Mouse (Mus musculus): ENCODE data around the gene Efcab6. TPM values are rescaled to one million over a fixed set of nuclear protein-coding genes. Genes with fewer than 3 reads are reported as not detected.

Gene Efcab6
- polyA plus RNA-seq, 1 experiment from 2014 or later, result 0.26 TPM

DNA sequence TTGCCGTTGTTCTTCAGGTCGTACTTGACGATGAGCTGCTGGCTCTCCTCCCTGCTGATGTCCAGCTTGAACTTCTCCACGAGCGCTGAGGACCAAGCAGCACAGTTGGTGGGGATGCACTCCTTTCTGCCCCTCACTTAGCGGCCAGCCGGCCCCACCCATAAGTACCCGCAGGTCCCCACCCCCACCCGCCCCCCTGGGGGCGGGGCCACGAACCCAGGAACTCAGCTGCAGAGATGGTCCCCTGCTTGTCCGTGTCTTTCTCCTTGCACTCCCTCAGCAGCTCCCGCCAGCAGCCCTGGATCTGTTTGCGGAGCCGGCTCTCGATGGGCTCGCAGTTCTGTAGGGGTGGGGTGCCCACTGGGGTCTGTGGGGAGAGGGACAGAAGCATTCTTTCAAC is 194.2 kb downstream of the Efcab6 start:
- H3K36me3 ChIP-seq (ENCODE audit: control insufficient read depth, insufficient read depth, low read length), result no peaks in the 10 kb centered on the region
- 0 out of 2 replicates have a peak, but pooled peaks cover 3% of the 10 kb centered on the region for H3K4me1 ChIP-seq (replicated peaks; ENCODE audit: control insufficient read depth, insufficient read depth, low read length)
- WGBS, result 9% methylated on average over 15 of the region's 17 CpGs
- ATAC-seq (ENCODE audit: low FRiP score) (no peak), DNase-seq (ENCODE audit: low spot score) (peak; percentile 31)
- no peak overlapping the region for H3K4me3 ChIP-seq (ENCODE audit: low read depth, low read length)
- H3K27ac ChIP-seq (ENCODE audit: low read depth, low read length), result no peak overlapping the region
- no peaks in the 10 kb centered on the region for H3K27me3 ChIP-seq (ENCODE audit: control insufficient read depth, insufficient read depth, low read length)
- H3K4me2 ChIP-seq (replicated peaks; ENCODE audit: low read depth, low read length), result peak overlapping the region; percentile 32; the same call in 1 of the 2 replicates
- H3K9ac ChIP-seq (ENCODE audit: low read depth, low read length), result no peak overlapping the region
- no peaks in the 10 kb centered on the region for H3K9me3 ChIP-seq (ENCODE audit: control insufficient read depth, low read length)

DNA sequence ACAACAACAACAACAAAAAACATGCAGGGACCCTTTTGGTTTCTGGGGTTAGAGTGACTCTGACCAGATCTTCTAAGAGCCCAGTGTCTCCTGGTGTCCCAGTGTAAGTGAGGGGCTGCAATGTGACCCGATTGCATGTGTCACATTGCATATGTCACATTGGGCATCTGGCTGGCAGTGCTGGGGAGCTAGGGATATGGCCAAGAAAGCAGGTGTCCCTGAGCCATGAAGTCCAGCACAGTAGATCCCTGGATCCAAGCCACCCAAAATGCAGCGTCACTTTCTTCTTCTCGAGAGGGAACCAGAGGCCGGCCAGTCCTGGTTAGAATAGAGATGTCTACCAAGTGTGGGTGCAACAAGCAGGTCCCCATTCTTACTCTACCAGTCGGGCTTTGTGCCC is 199.6 kb downstream of the Efcab6 start:
- Histone ChIP-seq H3K4me1 (replicated peaks; ENCODE audit: control insufficient read depth, insufficient read depth, low read length) (no peaks in the 10 kb centered on the region), H3K4me3 (ENCODE audit: low read depth, low read length) (no peak overlapping the region), H3K9ac (ENCODE audit: low read depth, low read length) (no peak overlapping the region), H3K36me3 (ENCODE audit: control insufficient read depth, insufficient read depth, low read length) (no peaks in the 10 kb centered on the region), H3K4me2 (replicated peaks; ENCODE audit: low read depth, low read length) (no peak overlapping the region), H3K9me3 (ENCODE audit: control insufficient read depth, low read length) (no peaks in the 10 kb centered on the region), H3K27ac (ENCODE audit: low read depth, low read length) (no peak overlapping the region), H3K27me3 (ENCODE audit: control insufficient read depth, insufficient read depth, low read length) (no peaks in the 10 kb centered on the region)
- 87% methylated on average over 5 of the region's 5 CpGs for WGBS
- DNase-seq (ENCODE audit: low spot score) (no peak), ATAC-seq (ENCODE audit: low FRiP score) (no peak)

DNA sequence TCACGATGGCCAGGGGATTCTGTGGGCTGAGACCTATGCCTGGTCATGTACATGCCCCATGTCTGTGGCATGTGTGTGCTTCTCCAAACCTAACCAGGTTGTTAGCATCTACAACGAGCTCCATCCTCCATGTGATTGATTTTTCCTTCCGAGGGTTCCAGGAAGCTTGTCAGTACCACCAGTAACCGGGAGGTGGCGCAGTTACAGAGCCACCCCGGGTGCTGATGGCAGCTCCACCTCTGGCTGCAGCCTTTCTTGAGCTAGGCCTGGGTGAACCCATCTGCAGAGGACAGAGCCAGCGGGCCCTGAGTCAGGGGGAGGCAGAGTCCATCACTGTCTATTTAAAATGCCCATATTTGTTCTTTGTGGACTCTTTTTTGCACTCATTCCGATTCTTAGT is 208.1 kb downstream of the Efcab6 start:
- Histone ChIP-seq H3K9ac (ENCODE audit: low read depth, low read length) (no peak overlapping the region), H3K27ac (ENCODE audit: low read depth, low read length) (no peak overlapping the region), H3K4me2 (replicated peaks; ENCODE audit: low read depth, low read length) (no peak overlapping the region), H3K27me3 (ENCODE audit: control insufficient read depth, insufficient read depth, low read length) (no peaks in the 10 kb centered on the region), H3K9me3 (ENCODE audit: control insufficient read depth, low read length) (no peaks in the 10 kb centered on the region), H3K4me3 (ENCODE audit: low read depth, low read length) (no peak overlapping the region), H3K4me1 (replicated peaks; ENCODE audit: control insufficient read depth, insufficient read depth, low read length) (no peaks in the 10 kb centered on the region), H3K36me3 (ENCODE audit: control insufficient read depth, insufficient read depth, low read length) (no peaks in the 10 kb centered on the region)
- peak; percentile 84 for DNase-seq (ENCODE audit: low spot score)
- ATAC-seq (ENCODE audit: low FRiP score), result no peak
- 23% methylated on average over 8 of the region's 8 CpGs for WGBS

DNA sequence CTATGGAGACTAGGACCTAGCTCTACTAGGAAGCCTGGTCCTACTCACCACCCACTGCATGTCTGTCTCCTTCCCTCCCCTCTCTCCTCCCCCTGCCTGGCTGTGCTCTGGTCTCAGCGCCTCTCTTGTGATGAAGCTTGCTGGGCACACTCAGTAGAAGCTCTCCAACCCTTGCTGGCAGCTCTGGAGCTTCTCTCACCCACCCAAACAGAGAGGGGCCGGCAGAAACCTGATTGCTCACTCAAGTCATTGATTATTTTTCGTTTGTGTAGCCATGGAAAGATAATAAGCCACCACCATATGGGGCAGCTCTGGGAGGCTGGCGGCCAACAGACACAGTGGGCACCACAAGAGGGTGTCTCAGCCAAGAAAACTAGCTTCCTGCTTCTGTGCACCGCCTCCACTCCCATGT is 211.8 kb downstream of the Efcab6 start:
- 0 out of 2 replicates have a peak, but pooled peaks cover 2% of the 10 kb centered on the region for H3K4me1 ChIP-seq (replicated peaks; ENCODE audit: control insufficient read depth, insufficient read depth, low read length)
- H3K9me3 ChIP-seq (ENCODE audit: control insufficient read depth, low read length), result no peaks in the 10 kb centered on the region
- no peak for DNase-seq (ENCODE audit: low spot score)
- H3K4me2 ChIP-seq (replicated peaks; ENCODE audit: low read depth, low read length), result no peak overlapping the region
- no peaks in the 10 kb centered on the region for H3K36me3 ChIP-seq (ENCODE audit: control insufficient read depth, insufficient read depth, low read length)
- 72% methylated on average over 5 of the region's 5 CpGs for WGBS
- H3K27ac ChIP-seq (ENCODE audit: low read depth, low read length), result no peak overlapping the region
- no peaks in the 10 kb centered on the region for H3K27me3 ChIP-seq (ENCODE audit: control insufficient read depth, insufficient read depth, low read length)
- H3K9ac ChIP-seq (ENCODE audit: low read depth, low read length), result no peak overlapping the region
- no peak overlapping the region for H3K4me3 ChIP-seq (ENCODE audit: low read depth, low read length)
- ATAC-seq (ENCODE audit: low FRiP score), result no peak

DNA sequence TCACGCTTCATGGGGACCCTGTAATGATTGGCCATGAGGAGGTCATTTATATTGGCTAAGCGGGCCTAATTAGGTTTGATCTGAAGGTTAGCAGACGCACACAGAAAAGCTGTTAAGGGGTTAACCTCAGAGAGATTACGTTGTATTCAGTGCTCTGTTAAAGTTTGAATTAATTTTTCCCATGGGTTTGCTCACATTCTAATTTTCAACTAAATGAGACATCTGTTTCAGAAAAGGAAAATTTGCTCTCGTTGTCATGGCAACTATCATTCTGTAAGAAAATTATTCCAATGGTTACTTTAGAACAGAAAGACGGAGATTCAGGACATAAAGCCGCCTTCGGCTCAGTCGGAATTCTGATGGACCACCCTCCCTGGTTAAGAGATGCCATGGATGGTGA is 217.0 kb downstream of the Efcab6 start:
- DNase-seq (ENCODE audit: low spot score) (no peak), ATAC-seq (ENCODE audit: low FRiP score) (no peak)
- Histone ChIP-seq H3K4me1 (replicated peaks; ENCODE audit: control insufficient read depth, insufficient read depth, low read length) (peaks cover 14% of the 10 kb centered on the region), H3K9me3 (ENCODE audit: control insufficient read depth, low read length) (no peaks in the 10 kb centered on the region), H3K27me3 (ENCODE audit: control insufficient read depth, insufficient read depth, low read length) (no peaks in the 10 kb centered on the region), H3K27ac (ENCODE audit: low read depth, low read length) (no peak overlapping the region), H3K36me3 (ENCODE audit: control insufficient read depth, insufficient read depth, low read length) (no peaks in the 10 kb centered on the region), H3K9ac (ENCODE audit: low read depth, low read length) (no peak overlapping the region), H3K4me2 (replicated peaks; ENCODE audit: low read depth, low read length) (no peak overlapping the region), H3K4me3 (ENCODE audit: low read depth, low read length) (no peak overlapping the region)
- WGBS, result 71% methylated on average over 9 of the region's 9 CpGs

DNA sequence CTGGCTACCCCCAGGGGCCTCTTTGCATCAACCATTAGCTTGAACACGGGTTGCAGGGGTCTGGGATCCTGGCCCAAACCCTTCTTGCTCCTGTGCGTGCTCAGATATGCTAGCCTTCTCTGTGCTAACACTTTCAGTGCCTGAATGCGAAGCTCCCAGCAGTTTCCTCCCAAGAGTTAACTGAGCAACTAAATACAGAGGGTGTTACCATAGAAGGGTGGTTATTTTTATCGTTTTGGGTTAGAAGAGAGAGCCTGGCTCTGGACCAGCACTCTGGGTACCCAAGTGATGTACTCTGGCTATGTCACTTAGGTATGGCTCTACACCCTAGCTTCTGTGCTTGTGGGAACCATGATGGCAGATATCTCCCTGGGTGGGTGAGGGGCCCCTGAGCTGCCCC is 217.7 kb downstream of the Efcab6 start:
- H3K36me3 ChIP-seq (ENCODE audit: control insufficient read depth, insufficient read depth, low read length), result no peaks in the 10 kb centered on the region
- no peak overlapping the region for H3K4me3 ChIP-seq (ENCODE audit: low read depth, low read length)
- DNase-seq (ENCODE audit: low spot score), result no peak
- no peak overlapping the region for H3K9ac ChIP-seq (ENCODE audit: low read depth, low read length)
- H3K27me3 ChIP-seq (ENCODE audit: control insufficient read depth, insufficient read depth, low read length), result no peaks in the 10 kb centered on the region
- H3K4me1 ChIP-seq (replicated peaks; ENCODE audit: control insufficient read depth, insufficient read depth, low read length), result peaks cover 14% of the 10 kb centered on the region
- no peak overlapping the region for H3K27ac ChIP-seq (ENCODE audit: low read depth, low read length)
- WGBS, result 85% methylated on average over 4 of the region's 4 CpGs
- no peak for ATAC-seq (ENCODE audit: low FRiP score)
- H3K9me3 ChIP-seq (ENCODE audit: control insufficient read depth, low read length), result no peaks in the 10 kb centered on the region
- H3K4me2 ChIP-seq (replicated peaks; ENCODE audit: low read depth, low read length), result no peak overlapping the region

DNA sequence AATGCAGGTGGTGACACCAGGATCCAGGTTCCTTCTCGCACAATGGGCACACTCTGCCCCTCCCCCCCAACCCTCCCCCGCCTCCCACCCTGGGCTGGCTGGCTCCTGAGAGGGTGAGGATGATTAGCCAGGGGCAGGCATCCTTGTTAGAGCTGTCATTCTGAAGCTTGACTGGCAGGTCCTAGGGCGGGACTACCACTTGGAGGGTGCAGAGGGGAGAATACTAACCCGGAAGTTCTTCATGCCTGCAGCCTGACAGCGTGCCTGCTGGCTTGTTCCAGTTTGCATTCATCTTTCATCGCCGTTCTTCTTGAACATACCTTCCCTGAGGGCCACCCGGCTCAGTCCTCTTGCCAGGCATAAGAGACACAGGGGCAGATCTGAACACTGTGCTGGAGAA is 218.6 kb downstream of the Efcab6 start:
- no peak overlapping the region for H3K4me2 ChIP-seq (replicated peaks; ENCODE audit: low read depth, low read length)
- ATAC-seq (ENCODE audit: low FRiP score) (peak; percentile 46), DNase-seq (ENCODE audit: low spot score) (peak; percentile 42)
- H3K4me1 ChIP-seq (replicated peaks; ENCODE audit: control insufficient read depth, insufficient read depth, low read length), result peaks cover 14% of the 10 kb centered on the region
- 36% methylated on average over 8 of the region's 8 CpGs for WGBS
- no peak overlapping the region for H3K9ac ChIP-seq (ENCODE audit: low read depth, low read length)
- no peaks in the 10 kb centered on the region for H3K36me3 ChIP-seq (ENCODE audit: control insufficient read depth, insufficient read depth, low read length)
- H3K27me3 ChIP-seq (ENCODE audit: control insufficient read depth, insufficient read depth, low read length), result no peaks in the 10 kb centered on the region
- no peak overlapping the region for H3K27ac ChIP-seq (ENCODE audit: low read depth, low read length)
- H3K9me3 ChIP-seq (ENCODE audit: control insufficient read depth, low read length), result no peaks in the 10 kb centered on the region
- H3K4me3 ChIP-seq (ENCODE audit: low read depth, low read length), result no peak overlapping the region

DNA sequence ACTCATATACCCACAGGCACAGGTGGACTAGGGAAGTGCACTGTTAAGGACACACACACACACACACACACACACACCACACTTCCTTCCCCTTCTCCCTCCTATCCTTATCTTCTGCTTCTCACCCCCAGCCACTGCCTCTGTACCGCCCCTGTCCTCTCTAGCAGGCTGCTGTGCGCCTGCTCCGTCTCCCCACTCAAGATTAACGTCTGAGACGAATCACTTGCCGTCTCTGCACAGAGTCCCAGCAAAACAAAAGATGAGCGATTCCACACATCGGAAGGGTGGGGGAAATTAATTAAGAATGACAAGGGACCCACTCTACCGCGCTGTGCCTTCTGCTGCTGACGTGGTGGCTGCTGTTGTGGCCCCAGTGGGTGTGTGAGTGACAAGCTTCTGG is 219.4 kb downstream of the Efcab6 start:
- no peak overlapping the region for H3K9ac ChIP-seq (ENCODE audit: low read depth, low read length)
- no peak overlapping the region for H3K4me2 ChIP-seq (replicated peaks; ENCODE audit: low read depth, low read length)
- H3K36me3 ChIP-seq (ENCODE audit: control insufficient read depth, insufficient read depth, low read length), result no peaks in the 10 kb centered on the region
- H3K27me3 ChIP-seq (ENCODE audit: control insufficient read depth, insufficient read depth, low read length), result no peaks in the 10 kb centered on the region
- ATAC-seq (ENCODE audit: low FRiP score) (peak; percentile 28; the same call in 1 of the 2 replicates), DNase-seq (ENCODE audit: low spot score) (peak; percentile 20)
- peaks cover 14% of the 10 kb centered on the region for H3K4me1 ChIP-seq (replicated peaks; ENCODE audit: control insufficient read depth, insufficient read depth, low read length)
- WGBS, result 47% methylated on average over 11 of the region's 11 CpGs
- peak overlapping the region; percentile 30; the same call in 1 of the 2 replicates for H3K27ac ChIP-seq (ENCODE audit: low read depth, low read length)
- no peak overlapping the region for H3K4me3 ChIP-seq (ENCODE audit: low read depth, low read length)
- H3K9me3 ChIP-seq (ENCODE audit: control insufficient read depth, low read length), result no peaks in the 10 kb centered on the region

DNA sequence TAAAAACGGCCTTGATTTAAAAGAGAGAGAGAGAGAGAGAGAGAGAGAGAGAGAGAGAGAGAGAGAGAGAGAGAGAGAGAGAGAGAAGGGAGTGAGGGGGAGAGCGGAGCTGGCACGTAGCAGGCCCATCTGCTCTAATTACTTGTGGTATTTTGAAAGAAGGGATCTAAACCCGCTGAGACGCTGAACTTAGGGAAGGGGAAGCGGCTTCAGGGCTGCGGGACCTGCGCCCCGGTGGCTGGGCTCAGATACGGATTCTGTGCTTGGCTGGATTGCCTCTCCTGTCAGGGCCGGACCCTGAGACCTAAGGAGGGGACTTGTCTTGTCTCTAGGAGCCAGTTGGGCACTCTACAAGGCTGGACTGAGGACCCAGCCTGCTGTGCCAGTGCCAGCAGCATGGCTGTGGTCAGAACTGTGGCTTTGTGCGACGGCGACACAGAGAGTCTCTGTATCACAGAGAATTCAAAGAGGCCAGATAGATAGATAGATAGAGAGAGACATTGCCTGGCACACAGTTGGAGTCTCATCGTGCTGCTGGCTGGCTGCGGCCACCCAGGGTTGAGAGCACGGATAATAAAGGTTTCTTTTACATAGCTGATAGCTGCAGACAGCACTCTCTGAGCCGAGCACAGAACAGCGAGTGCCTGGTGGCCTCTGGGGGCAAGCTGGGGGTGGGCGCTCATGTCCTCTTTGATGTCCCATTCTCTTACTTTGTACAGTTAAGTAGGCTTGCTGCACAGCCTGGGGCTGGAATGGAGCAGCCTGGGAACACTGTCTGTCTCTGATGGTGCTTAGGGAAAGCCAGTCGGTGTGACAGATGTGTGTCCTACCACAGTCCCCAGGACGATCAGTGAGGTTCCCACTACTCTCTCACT is 222.0 kb downstream of the Efcab6 start:
- H3K9ac ChIP-seq (ENCODE audit: low read depth, low read length), result no peak overlapping the region
- peaks cover 13% of the 10 kb centered on the region for H3K4me1 ChIP-seq (replicated peaks; ENCODE audit: control insufficient read depth, insufficient read depth, low read length)
- ATAC-seq (ENCODE audit: low FRiP score) (no peak), DNase-seq (ENCODE audit: low spot score) (no peak)
- H3K4me2 ChIP-seq (replicated peaks; ENCODE audit: low read depth, low read length), result no peak overlapping the region
- H3K27ac ChIP-seq (ENCODE audit: low read depth, low read length), result no peak overlapping the region
- H3K9me3 ChIP-seq (ENCODE audit: control insufficient read depth, low read length), result no peaks in the 10 kb centered on the region
- no peaks in the 10 kb centered on the region for H3K36me3 ChIP-seq (ENCODE audit: control insufficient read depth, insufficient read depth, low read length)
- 47% methylated on average over 22 of the region's 22 CpGs for WGBS
- no peaks in the 10 kb centered on the region for H3K27me3 ChIP-seq (ENCODE audit: control insufficient read depth, insufficient read depth, low read length)
- H3K4me3 ChIP-seq (ENCODE audit: low read depth, low read length), result no peak overlapping the region

All from hindbrain, embryonic 11.5 days (tissue).